Mouse (Mus musculus) hindbrain, embryonic 16.5 days (tissue): ENCODE measurements around the gene Casz1. TPM values are rescaled to one million over a fixed set of nuclear protein-coding genes. Genes with fewer than 3 reads are reported as not detected.

Source experiments
- ATAC-seq: fragments of 200-750 bp; cut with Nextera tagmentation; 2 replicates; pipeline ENCODE4 v1.8.0; 2017; ENCODE audit warnings: moderate TSS enrichment, moderate library complexity
- H3K27ac ChIP-seq: fragments of 300-500 bp; sonication (generic); 2 replicates; pipeline ENCODE4 v1.5.1; 2014; ENCODE audit warnings: low read depth, mild to moderate bottlenecking, control low read depth, low read length, moderate library complexity
- H3K27me3 ChIP-seq: fragments of 300-500 bp; sonication (generic); replicated peaks from 2 replicates; pipeline ENCODE4 v1.6.1; 2014; ENCODE audit warnings: low read length; ENCODE audit not compliant: control insufficient read depth, insufficient read depth
- H3K36me3 ChIP-seq: fragments of 300-500 bp; sonication (generic); 2 replicates; pipeline ENCODE4 v1.6.1; 2014; ENCODE audit warnings: mild to moderate bottlenecking, low read length, moderate library complexity, mixed read lengths; ENCODE audit not compliant: control insufficient read depth, insufficient read depth
- H3K4me1 ChIP-seq: fragments of 300-500 bp; sonication (generic); 2 replicates; pipeline ENCODE4 v1.6.1; 2014; ENCODE audit warnings: low read depth, low read length; ENCODE audit not compliant: control insufficient read depth, insufficient read depth
- H3K4me2 ChIP-seq: fragments of 300-500 bp; sonication (generic); 2 replicates; pipeline ENCODE4 v1.6.1; 2014; ENCODE audit warnings: mild to moderate bottlenecking, low read length, control low read depth, moderate library complexity
- H3K4me3 ChIP-seq: fragments of 300-500 bp; sonication (generic); 2 replicates; pipeline ENCODE4 v1.5.1; 2014; ENCODE audit warnings: mild to moderate bottlenecking, low read length, control low read depth, moderate library complexity
- H3K9ac ChIP-seq: fragments of 300-500 bp; sonication (generic); 2 replicates; pipeline ENCODE4 v1.6.1; 2014; ENCODE audit warnings: low read depth, mild to moderate bottlenecking, control low read depth, low read length, moderate library complexity
- H3K9me3 ChIP-seq: fragments of 300-500 bp; sonication (generic); 2 replicates; pipeline ENCODE4 v1.6.1; 2014; ENCODE audit warnings: mild to moderate bottlenecking, low read length, moderate library complexity; ENCODE audit not compliant: control insufficient read depth
- WGBS: fragments of 180-500 bp; shearing (Covaris S2); extraction: QIAGEN DNeasy Blood & Tissue Kit; methylation state at CpG from one replicate; pipeline ENCODE4 v1.1.7; 2014; 5-methylcytosine and 5-hydroxymethylcytosine counted together
- polyA plus RNA-seq: library from polyadenylated mRNA; unstranded; fragments of >200 nt; fragmentation: Nextera tagmentation; extraction: Ambion mirVana; gene quantifications from 2 replicates; pipeline ENCODE4 v1.2.1, GENCODE M21; 2015

Casz1 gene
- polyA plus RNA-seq, 1 experiment from 2014 or later = 4.4 TPM

GRCm38 (mm10) chr4:148830350-148830749, 26.1 kb downstream of the Casz1 start:
- no peaks in the 10 kb centered on the region for H3K9me3 ChIP-seq
- H3K4me2 ChIP-seq = 0 out of 2 replicates have a peak overlapping the region, but pooled peaks have one; percentile 11
- no peak overlapping the region for H3K9ac ChIP-seq
- 55% methylated on average over 7 of the region's 7 CpGs for WGBS
- H3K27me3 ChIP-seq = 0 out of 2 replicates have a peak, but pooled peaks cover 5% of the 10 kb centered on the region
- H3K4me3 ChIP-seq = no peak overlapping the region
- peak; percentile 64; the same call in 1 of the 2 replicates for ATAC-seq
- H3K27ac ChIP-seq = no peak overlapping the region
- no peaks in the 10 kb centered on the region for H3K4me1 ChIP-seq
- H3K36me3 ChIP-seq = no peaks in the 10 kb centered on the region

- Histone ChIP-seq H3K36me3 (no peaks in the 10 kb centered on the region), H3K4me3 (no peak overlapping the region), H3K27ac (no peak overlapping the region), H3K4me1 (peaks cover 16% of the 10 kb centered on the region), H3K9me3 (no peaks in the 10 kb centered on the region), H3K27me3 (no peaks in the 10 kb centered on the region; the same call in 1 of the 2 replicates), H3K9ac (no peak overlapping the region), H3K4me2 (no peak overlapping the region)
- 65% methylated on average over 21 of the region's 21 CpGs for WGBS
- ATAC-seq = no peak
These were observed 29.2 kb downstream of the Casz1 start for GRCm38 (mm10) chr4:148833245-148833990.

GRCm38 (mm10) chr4:148836391-148836790, 32.2 kb downstream of the Casz1 start:
- Histone ChIP-seq H3K9me3 (no peaks in the 10 kb centered on the region), H3K27me3 (no peaks in the 10 kb centered on the region; the same call in 1 of the 2 replicates), H3K4me3 (no peak overlapping the region), H3K9ac (peak overlapping the region; percentile 27), H3K36me3 (no peaks in the 10 kb centered on the region), H3K27ac (0 out of 2 replicates have a peak overlapping the region, but pooled peaks have one; percentile 17), H3K4me1 (peaks cover 16% of the 10 kb centered on the region), H3K4me2 (no peak overlapping the region)
- WGBS = 19% methylated on average over 6 of the region's 6 CpGs
- ATAC-seq = peak; percentile 32; the same call in 1 of the 2 replicates

- Histone ChIP-seq H3K4me3 (no peak overlapping the region), H3K36me3 (no peaks in the 10 kb centered on the region), H3K4me2 (no peak overlapping the region), H3K4me1 (peaks cover 16% of the 10 kb centered on the region), H3K27ac (no peak overlapping the region), H3K9me3 (no peaks in the 10 kb centered on the region), H3K9ac (no peak overlapping the region), H3K27me3 (no peaks in the 10 kb centered on the region; the same call in 1 of the 2 replicates)
- no peak for ATAC-seq
- WGBS = 45% methylated on average over 9 of the region's 9 CpGs
These were observed 32.8 kb downstream of the Casz1 start for GRCm38 (mm10) chr4:148837046-148837445.

- Histone ChIP-seq H3K9ac (no peak overlapping the region), H3K4me3 (no peak overlapping the region), H3K27me3 (peaks cover 2% of the 10 kb centered on the region; the same call in 1 of the 2 replicates), H3K4me2 (no peak overlapping the region), H3K4me1 (peaks cover 16% of the 10 kb centered on the region), H3K9me3 (no peaks in the 10 kb centered on the region), H3K27ac (no peak overlapping the region), H3K36me3 (no peaks in the 10 kb centered on the region)
- WGBS = 64% methylated on average over 6 of the region's 6 CpGs
- no peak for ATAC-seq
These were observed 33.4 kb downstream of the Casz1 start for GRCm38 (mm10) chr4:148837644-148838043.

- Histone ChIP-seq H3K27ac (no peak overlapping the region), H3K9ac (no peak overlapping the region)
- WGBS = 69% methylated on average over 6 of the region's 6 CpGs
These were observed 38.1 kb downstream of the Casz1 start for GRCm38 (mm10) chr4:148842302-148842701.

GRCm38 (mm10) chr4:148844921-148845320, 40.7 kb downstream of the Casz1 start:
- ATAC-seq = no peak
- H3K9ac ChIP-seq = no peak overlapping the region
- H3K27ac ChIP-seq = no peak overlapping the region
- 27% methylated on average over 7 of the region's 7 CpGs for WGBS
- H3K4me3 ChIP-seq = no peak overlapping the region
- peaks cover 8% of the 10 kb centered on the region; the same call in 1 of the 2 replicates for H3K27me3 ChIP-seq
- no peaks in the 10 kb centered on the region for H3K9me3 ChIP-seq
- H3K4me2 ChIP-seq = no peak overlapping the region
- peaks cover 7% of the 10 kb centered on the region for H3K4me1 ChIP-seq
- no peaks in the 10 kb centered on the region for H3K36me3 ChIP-seq

More at GRCm38 (mm10) chr4:148842302-148842701, 38.1 kb downstream of the Casz1 start:
- H3K36me3 ChIP-seq = no peaks in the 10 kb centered on the region
- H3K9me3 ChIP-seq = no peaks in the 10 kb centered on the region
- H3K4me3 ChIP-seq = no peak overlapping the region
- no peak overlapping the region for H3K4me2 ChIP-seq
- peaks cover 2% of the 10 kb centered on the region; the same call in 1 of the 2 replicates for H3K27me3 ChIP-seq
- H3K4me1 ChIP-seq = peaks cover 9% of the 10 kb centered on the region
- ATAC-seq = no peak

- peaks cover 7% of the 10 kb centered on the region for H3K4me1 ChIP-seq
- no peak overlapping the region for H3K9ac ChIP-seq
- peak; percentile 60; the same call in 1 of the 2 replicates for ATAC-seq
- H3K9me3 ChIP-seq = no peaks in the 10 kb centered on the region
- peaks cover 8% of the 10 kb centered on the region; the same call in 1 of the 2 replicates for H3K27me3 ChIP-seq
- no peaks in the 10 kb centered on the region for H3K36me3 ChIP-seq
- peak overlapping the region; percentile 4; the same call in 1 of the 2 replicates for H3K4me2 ChIP-seq
- no peak overlapping the region for H3K27ac ChIP-seq
- no peak overlapping the region for H3K4me3 ChIP-seq
- WGBS = 31% methylated on average over 9 of the region's 9 CpGs
These were observed 42.0 kb downstream of the Casz1 start for GRCm38 (mm10) chr4:148846203-148846602.

GRCm38 (mm10) chr4:148846724-148847123, 42.5 kb downstream of the Casz1 start:
- H3K27ac ChIP-seq = no peak overlapping the region
- no peak overlapping the region for H3K4me3 ChIP-seq
- 58% methylated on average over 11 of the region's 11 CpGs for WGBS
- H3K27me3 ChIP-seq = peaks cover 8% of the 10 kb centered on the region; the same call in 1 of the 2 replicates
- H3K4me2 ChIP-seq = no peak overlapping the region; the same call in 1 of the 2 replicates
- no peaks in the 10 kb centered on the region for H3K9me3 ChIP-seq
- no peaks in the 10 kb centered on the region for H3K36me3 ChIP-seq
- no peak overlapping the region for H3K9ac ChIP-seq
- ATAC-seq = no peak
- H3K4me1 ChIP-seq = peaks cover 9% of the 10 kb centered on the region
